Mouse (Mus musculus): ENCODE results near the gene Rnf8.

The Rnf8 gene

DNA sequence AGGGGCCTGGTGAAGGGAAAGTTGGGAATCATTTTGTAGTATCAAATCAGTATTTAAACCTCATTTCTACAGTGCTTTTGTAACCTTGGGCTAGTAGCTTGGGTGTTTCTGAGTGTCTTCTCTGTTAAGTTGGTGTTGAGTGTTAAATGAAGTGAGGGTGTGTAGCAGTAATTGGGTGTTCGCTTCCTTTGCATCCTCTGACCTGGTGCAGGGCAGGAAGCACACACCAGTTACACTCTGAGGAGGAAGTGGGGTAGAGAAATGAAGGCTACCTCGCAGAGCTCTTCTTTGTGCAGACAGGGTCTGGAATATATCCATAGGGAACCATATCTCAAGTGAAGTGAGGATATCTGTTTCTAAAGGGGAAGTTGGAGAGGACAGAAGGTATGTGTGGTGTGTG is 66.3 kb downstream of the Rnf8 start:
- DNase-seq (ENCODE audit: low spot score), result no peak

DNA sequence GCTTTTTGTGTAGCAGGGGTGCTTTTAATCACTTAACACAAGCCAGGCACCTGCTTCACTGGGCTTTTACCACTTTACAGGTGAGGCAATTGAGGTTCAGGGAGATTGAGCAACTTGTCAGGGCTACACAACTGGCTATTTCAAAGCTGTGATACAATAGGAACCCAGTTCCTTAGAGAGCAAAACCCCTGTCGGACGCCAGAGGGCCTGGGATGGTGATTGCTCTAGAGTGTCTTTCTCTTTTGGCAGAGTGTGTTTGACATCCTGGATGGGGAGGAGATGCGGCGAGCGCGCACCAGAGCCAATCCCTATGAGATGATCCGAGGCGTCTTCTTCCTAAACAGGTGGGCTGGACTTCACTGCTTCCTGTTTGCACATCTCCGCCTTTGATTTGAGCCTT is 67.1 kb downstream of the Rnf8 start:
- no peak for DNase-seq (ENCODE audit: low spot score)

DNA sequence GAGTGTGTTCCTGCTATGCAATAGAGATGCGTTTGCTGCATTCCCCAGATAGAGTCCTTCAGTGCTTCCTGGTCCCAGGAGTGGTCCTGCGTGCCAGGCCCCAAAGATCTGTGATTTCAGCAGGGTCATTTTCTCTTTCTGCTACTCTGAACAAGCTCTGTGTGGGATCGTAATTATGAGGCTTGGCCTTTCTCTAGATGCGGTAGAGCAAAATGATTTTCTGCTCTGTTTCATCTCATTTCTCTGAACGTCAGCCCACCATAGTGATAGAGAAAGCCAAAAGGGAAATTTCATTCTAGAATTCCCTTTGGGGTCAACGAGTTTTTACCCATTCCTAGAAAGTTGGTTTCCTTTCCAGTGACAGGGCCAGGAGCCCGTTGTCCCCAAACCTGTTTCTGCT is 67.7 kb downstream of the Rnf8 start:
- DNase-seq (ENCODE audit: low spot score), result no peak

- DNase-seq (ENCODE audit: low spot score), result no peak
Measured at GRCm38 (mm10) chr17:29683127-29683526, 68.5 kb downstream of the Rnf8 start.

- DNase-seq (ENCODE audit: low spot score), result no peak
Measured at GRCm38 (mm10) chr17:29684275-29684674, 69.7 kb downstream of the Rnf8 start.

- DNase-seq (ENCODE audit: low spot score), result no peak
Measured at GRCm38 (mm10) chr17:29686771-29687170, 72.2 kb downstream of the Rnf8 start.

- DNase-seq (ENCODE audit: low spot score), result no peak
Measured at GRCm38 (mm10) chr17:29687373-29687772, 72.8 kb downstream of the Rnf8 start.

- no peak for DNase-seq (ENCODE audit: low spot score)
Measured at GRCm38 (mm10) chr17:29688610-29689009, 74.0 kb downstream of the Rnf8 start.

- DNase-seq (ENCODE audit: low spot score), result no peak
Measured at GRCm38 (mm10) chr17:29690257-29690656, 75.7 kb downstream of the Rnf8 start.

DNA sequence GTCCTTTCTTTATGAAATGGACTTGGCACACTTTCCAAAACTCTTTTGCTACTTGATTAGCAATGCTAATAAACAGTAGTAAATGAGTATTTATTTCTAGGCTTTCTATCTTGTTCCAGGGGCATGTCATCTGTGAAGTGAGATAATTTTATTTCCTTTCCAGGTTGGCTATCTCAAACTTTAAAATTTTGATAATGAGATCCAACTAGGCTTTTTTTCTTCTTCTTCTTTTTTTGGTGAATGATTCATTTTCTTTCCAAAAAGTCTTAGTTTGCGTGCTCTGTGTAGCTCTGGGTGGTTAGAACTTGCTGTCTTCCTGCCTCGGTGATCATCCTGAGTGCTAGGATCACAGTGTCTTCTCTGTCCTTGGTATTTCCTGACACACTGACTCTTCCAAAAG is 78.2 kb downstream of the Rnf8 start:
- DNase-seq (ENCODE audit: low spot score), result no peak

DNA sequence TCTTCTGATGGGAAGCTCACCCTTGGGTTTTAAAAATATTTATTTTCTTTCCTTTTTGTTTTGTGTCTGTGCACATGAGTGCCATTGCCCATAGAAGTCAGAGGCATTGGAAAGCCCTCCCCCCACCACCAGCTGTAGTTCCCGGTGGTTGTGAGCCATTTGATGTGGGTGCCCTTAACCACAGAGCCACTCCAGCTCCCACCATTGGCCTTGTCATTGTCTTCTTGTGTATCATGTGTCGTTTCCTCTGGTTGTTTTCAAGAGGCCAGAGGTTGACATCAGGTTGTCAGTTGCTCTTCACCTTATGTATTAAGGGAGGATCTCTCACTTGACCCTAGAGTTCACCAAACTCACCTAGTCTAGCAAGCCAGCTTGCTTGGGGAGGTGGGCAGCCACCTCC is 79.0 kb downstream of the Rnf8 start:
- DNase-seq (ENCODE audit: low spot score), result no peak

- no peak for DNase-seq (ENCODE audit: low spot score)
Measured at GRCm38 (mm10) chr17:29694516-29694915, 79.9 kb downstream of the Rnf8 start.

All from layer of hippocampus, adult 11-12 months (tissue).